Mouse (Mus musculus): ENCODE measurements at regions not wholly inside any gene's neighbourhood (a gene's known extent, or its start where the extent isn't known, plus 50 kb on each side); places are given as distances from the start of the nearest gene placed in this dataset.

- no peak for DNase-seq (ENCODE audit: low spot score)
Observed at GRCm38 (mm10) chr11:114176671-114177212, 109.9 kb upstream of the Sdk2 start.

GRCm38 (mm10) chr11:114175437-114176131 is 108.7 kb upstream of the Sdk2 start:
- no peak for DNase-seq (ENCODE audit: low spot score)

GRCm38 (mm10) chr11:114174871-114175270 is 108.0 kb upstream of the Sdk2 start:
- DNase-seq (ENCODE audit: low spot score), result no peak

GRCm38 (mm10) chr11:114168231-114168661 is 101.4 kb upstream of the Sdk2 start:
- DNase-seq (ENCODE audit: low spot score), result no peak

- DNase-seq (ENCODE audit: low spot score), result no peak
Observed at GRCm38 (mm10) chr11:114165656-114166362, 99.0 kb upstream of the Sdk2 start.

- no peak for DNase-seq (ENCODE audit: low spot score)
Observed at GRCm38 (mm10) chr11:114152716-114153115, 85.9 kb upstream of the Sdk2 start.

GRCm38 (mm10) chr11:114146334-114146733 is 79.5 kb upstream of the Sdk2 start:
- no peak for DNase-seq (ENCODE audit: low spot score)

GRCm38 (mm10) chr11:114129270-114129669 is 62.4 kb upstream of the Sdk2 start:
- DNase-seq (ENCODE audit: low spot score), result no peak

GRCm38 (mm10) chr11:114128841-114129240 is 62.0 kb upstream of the Sdk2 start:
- DNase-seq (ENCODE audit: low spot score), result no peak

GRCm38 (mm10) chr11:114127426-114127825 is 60.6 kb upstream of the Sdk2 start:
- DNase-seq (ENCODE audit: low spot score), result no peak

- no peak for DNase-seq (ENCODE audit: low spot score)
Observed at GRCm38 (mm10) chr11:114122175-114122574, 55.3 kb upstream of the Sdk2 start.

- DNase-seq (ENCODE audit: low spot score), result no peak
Observed at GRCm38 (mm10) chr11:114119135-114119534, 52.3 kb upstream of the Sdk2 start.

Data from gastrocnemius, adult 18-20 months (tissue).